Mouse (Mus musculus) Muller cell, postnatal 12 days (primary cell): ENCODE results near the gene Ubr1.
A peak's percentile ranks its signal among the peaks of the same experiment; 100 is the strongest.

Experiments used
- DNase-seq: peaks from one replicate; pipeline ENCODE4 v3.0.0-alpha.2; 2015; ENCODE audit errors: inconsistent ontology term

The Ubr1 gene

DNA sequence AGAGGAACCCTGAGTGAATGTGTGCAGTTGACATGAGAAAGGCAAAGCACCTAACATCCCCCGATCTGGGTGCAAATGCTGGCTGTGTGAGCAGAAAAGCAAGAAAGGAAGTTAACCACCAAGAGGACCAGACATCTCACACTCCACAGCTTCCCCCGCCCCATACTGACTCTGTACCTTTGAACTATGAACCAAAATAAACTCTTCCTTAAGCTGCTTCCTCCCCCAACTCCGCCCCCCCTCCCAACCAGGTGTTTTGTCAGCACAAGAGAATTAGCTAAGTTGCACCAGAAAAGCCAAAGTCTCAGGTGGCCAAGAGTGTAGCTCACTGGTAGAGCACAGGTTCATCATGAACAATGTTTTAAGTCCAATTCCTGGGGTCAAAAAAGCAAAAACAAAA is 117.4 kb downstream of the Ubr1 start:
- no peak for DNase-seq

DNA sequence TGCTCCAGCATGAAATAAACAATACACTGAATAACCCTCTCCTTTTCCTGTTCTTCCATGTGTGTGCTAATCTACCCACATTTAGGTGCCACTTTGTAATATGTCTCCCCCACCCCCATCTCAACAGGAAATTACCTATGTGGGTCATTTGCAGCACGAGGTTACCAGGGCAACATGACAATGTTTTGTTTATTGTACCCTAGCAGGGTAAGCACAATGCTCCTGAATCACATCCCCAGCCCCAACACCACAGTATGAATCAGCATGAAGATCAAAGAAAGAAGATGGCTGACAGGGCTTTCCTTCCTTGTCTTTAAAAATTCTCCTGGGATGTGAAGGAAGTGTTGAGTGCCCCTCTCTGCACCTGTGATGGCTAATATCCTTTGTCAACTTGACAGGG is 117.9 kb downstream of the Ubr1 start:
- peak; percentile 17 for DNase-seq

DNA sequence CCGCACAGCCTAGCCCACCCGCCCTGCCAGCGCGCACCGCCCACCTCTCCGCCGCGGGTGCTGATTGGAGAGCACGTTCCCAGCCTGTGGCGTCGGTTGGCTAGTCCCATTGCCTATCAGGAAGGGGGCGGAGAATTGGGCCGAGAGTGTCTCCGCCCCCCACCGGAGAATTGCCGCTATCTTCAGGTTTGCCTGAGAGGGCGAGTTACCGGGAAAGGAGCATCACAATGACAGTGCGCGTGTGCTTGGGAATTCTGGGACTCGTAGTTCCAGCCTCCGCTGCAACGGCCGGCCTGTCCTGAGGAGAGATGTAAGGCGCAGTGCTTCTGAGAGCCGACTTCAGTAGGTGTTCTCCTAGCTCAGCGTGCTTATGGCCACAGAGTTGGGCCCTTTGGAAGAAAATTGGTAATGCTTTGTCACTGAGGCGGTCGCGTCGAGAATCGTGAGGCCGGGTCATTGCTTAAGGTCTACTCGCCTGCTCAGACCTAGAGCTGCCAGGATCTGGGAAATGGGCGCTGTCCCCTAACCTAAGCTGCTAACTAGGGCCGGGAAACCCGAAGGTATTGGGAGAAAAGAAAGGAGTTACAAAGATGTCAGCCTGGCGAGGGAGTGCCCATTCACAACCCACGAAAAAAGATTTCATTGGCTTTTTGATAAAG is 120.0 kb downstream of the Ubr1 start, which contains the start of gene Ttbk2:
Ttbk2 (minus strand) TSS at position 181 of the 659 bp plus-strand sequence.
- DNase-seq, result peak; percentile 98

DNA sequence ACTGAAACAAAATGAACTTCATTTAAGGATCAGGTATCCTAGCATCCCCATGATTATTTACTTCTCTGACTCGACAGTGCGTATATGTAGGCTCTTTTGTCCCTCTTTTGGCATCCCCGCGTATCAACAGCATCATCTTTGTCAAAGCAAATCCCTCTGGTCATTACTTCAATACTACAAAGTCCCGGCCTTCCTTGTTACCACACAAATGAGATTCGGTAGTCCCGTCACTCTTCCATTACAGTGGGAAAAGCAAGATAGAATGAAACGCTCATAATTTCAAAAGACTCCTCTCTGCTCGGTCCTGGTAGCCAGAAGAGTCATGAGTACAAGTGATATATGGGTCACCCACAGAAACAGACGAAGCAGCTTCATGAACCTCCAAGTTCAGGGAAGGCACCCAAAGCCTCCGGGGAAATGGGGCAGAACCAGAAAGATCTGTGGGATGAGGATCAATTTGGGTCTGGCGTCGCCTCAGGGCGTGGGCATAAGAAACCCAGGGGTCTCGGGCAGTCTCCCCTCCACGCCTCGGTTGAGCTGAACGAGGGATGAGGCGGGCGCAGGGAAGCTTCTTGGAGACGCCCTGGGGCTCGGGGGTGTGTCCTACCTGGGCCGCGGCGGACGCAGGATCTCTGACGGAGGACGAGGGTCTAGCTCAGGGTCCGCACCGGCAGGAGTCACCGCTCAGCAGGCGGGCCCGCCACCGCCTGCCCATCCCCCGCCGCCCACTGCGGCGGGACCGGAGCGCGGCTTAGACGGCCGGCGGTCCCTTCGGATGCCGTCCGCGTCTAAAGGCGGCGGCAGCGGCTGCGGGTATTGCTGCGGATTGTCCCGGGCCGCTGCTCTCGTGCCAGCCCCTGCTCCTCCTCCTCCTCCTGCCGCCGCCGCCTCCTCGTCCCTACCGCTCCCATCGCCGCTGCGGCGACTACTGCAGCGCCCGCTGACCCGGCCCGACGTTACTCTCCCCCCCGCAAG is 120.8 kb downstream of the Ubr1 start, which contains the start of gene Cdan1:
Cdan1 (minus strand) TSS at position 680 of the 975 bp plus-strand sequence.
- DNase-seq, result peak; percentile 64

DNA sequence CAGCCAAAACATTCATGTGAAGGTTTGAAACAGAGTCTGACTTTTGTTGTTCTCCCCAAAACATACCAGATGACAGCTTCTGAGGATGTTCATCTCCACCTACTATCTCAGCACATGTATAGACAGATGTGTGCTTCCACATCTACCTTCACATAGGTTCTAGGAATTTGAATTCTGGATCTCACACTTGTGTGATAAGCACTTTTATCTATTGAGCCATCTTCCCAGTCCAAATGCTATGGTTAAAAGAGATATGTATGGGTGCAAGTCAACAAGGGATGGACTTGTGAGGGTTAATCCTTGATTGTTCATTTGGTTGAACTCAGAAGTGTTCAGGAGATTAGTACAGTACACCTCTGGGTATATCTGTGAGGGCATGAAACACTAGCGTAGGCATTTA is 125.2 kb downstream of the Ubr1 start:
- DNase-seq, result no peak

DNA sequence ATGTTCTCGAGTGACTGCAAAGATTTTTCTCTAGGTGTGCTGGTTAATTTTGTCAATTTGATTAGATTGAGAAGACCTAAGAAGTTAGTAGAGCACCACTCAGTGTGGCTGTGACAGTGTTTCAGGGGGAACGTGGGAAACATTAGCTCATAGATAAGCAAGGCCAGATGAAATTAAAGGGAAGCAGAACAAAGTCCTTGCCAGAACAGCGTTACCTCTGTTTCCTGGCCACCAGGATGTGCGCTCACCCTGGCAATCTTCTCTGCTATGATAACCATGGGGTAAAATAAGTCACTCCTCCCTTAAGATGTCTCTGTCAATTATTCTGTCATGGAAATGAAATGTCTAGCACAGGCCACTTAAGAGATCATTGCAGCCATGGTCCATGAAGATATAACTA is 126.5 kb downstream of the Ubr1 start:
- no peak for DNase-seq

DNA sequence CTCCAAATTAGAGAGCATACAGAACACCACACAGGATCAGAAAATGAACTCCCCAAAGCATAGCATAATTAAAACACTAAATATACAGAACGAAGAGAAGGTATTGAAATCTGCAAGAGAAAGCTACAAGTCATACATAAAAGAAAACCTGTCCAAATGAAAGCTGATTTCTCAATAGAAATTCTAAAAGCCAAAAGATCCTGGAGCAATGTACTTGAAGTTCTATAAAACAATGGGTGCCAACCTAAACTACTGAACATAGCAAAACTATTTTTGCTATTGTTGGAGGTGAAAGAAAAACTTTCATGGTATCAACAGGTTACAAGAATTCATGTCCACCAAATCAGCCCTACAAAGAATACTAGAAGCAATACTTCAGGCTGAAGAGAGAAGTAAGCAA is 129.3 kb downstream of the Ubr1 start:
- no peak for DNase-seq

DNA sequence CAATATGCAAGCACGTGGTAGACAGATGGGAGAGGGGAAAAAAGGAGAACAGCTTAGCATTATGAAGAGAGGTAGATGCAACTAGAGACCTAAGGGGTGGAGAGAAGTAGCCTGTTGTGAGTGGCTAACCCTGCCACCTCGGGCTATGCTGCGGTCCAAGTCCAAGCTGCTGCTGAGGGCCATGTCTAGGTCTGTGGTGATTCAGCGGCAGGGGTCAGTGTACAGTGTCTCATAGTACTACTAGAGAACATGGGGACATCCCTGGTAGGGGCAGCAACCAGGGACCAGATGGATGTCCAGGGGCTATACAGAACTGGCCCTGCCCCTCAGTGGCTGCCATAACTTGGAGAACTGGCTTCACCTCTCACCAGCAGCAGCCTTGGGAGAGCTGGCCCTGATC is 135.3 kb downstream of the Ubr1 start:
- DNase-seq, result no peak

DNA sequence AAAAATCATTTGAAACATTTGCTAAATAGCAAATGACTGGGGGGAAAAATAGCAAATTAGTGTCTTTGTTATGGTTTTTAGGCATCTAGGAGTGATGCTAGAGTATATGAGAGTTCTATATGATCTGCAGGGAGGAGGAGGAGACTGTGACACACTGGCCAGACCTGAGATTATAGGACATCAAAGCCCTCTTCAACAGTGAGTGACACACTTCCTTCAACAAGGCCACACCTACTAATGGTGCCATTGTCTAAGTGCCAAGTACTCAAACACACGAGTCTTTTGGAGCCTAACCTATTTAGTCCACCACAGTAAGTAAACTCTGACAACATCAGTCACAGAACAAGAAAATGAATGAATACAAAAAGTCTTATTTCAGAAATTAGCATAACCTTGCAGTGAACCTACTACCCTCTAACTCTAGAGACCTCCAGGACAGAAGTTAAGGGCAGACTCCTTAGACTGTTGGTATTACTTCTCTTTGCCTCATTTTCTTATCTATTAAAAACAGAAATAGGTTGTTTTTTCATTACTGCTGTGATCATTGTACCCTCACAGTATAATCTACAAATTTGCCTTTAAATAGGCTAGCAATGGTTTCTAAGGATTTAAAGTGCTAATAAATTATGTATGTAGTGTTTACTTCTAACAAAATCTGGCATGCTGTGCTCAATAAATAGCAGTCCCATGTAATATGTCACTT is 143.4 kb downstream of the Ubr1 start:
- no peak for DNase-seq
